ENCODE assay signal across 8 mouse cellular contexts in genomic region chr1:74332930-74333329, GRCm38 (mm10). TPM values are rescaled to one million over a fixed set of nuclear protein-coding genes. Genes with fewer than 3 reads are reported as not detected.
DNase-seq lines count a peak whose midpoint lies in the region; ATAC-seq and TF ChIP-seq lines count a peak whose summit lies in the region.

No protein-coding gene starts in this region.

- intact Hi-C loops in heart, postnatal 14 days (cut with DNase I): loop anchor here (2.0 kb wide), 1 partner anchor 24 kb away; no protein-coding TSS in a partner anchor
- intact Hi-C loops in left cerebral cortex, postnatal 14 days (cut with DNase I): no loop called here

- peak overlapping the region; percentile 83 for H3K4me2 ChIP-seq in heart, embryonic 14.5 days (ENCODE audit: low read length)
- H3K4me2 ChIP-seq in limb, embryonic 13.5 days (replicated peaks): peak overlapping the region; percentile 90
- peak overlapping the region; percentile 73 for H3K4me2 ChIP-seq in stomach, postnatal 0 days (replicated peaks; ENCODE audit: low read depth)

- peaks cover 28 to 55% of the 10 kb centered on the region in 2 experiments for H3K4me1 ChIP-seq in heart, embryonic 14.5 days (ENCODE audit: control insufficient read depth in 2 of 2, insufficient read depth in 2 of 2, low read length in 2 of 2)
- H3K4me1 ChIP-seq in G1E (ENCODE audit: insufficient read depth, low read depth, low read length): peaks cover 36% of the 10 kb centered on the region
- peaks cover 51% of the 10 kb centered on the region for H3K4me1 ChIP-seq in forebrain, embryonic 10.5 days
- H3K4me1 ChIP-seq in limb, embryonic 13.5 days: peaks cover 37% of the 10 kb centered on the region
- no peaks in the 10 kb centered on the region for H3K4me1 ChIP-seq in stomach, postnatal 0 days (replicated peaks; ENCODE audit: control insufficient read depth, insufficient read depth)

- no peaks in the 10 kb centered on the region for H3K27me3 ChIP-seq in heart, embryonic 14.5 days (ENCODE audit: control insufficient read depth, insufficient read depth, low read length)
- peaks cover 38% of the 10 kb centered on the region for H3K27me3 ChIP-seq in G1E (ENCODE audit: insufficient read depth, low read length)
- 0 out of 2 replicates have a peak, but pooled peaks cover 3% of the 10 kb centered on the region for H3K27me3 ChIP-seq in forebrain, embryonic 10.5 days (ENCODE audit: poor library complexity, severe bottlenecking)
- H3K27me3 ChIP-seq in limb, embryonic 13.5 days: no peaks in the 10 kb centered on the region
- H3K27me3 ChIP-seq in stomach, postnatal 0 days (ENCODE audit: control insufficient read depth, insufficient read depth, low read length): no peaks in the 10 kb centered on the region

- H3K36me3 ChIP-seq in heart, embryonic 14.5 days (ENCODE audit: control insufficient read depth, insufficient read depth, low read length): peaks cover 4% of the 10 kb centered on the region; the same call in 1 of the 2 replicates
- H3K36me3 ChIP-seq in G1E (replicated peaks): no peaks in the 10 kb centered on the region
- 0 out of 2 replicates have a peak, but pooled peaks cover 4% of the 10 kb centered on the region for H3K36me3 ChIP-seq in forebrain, embryonic 10.5 days (replicated peaks)
- no peaks in the 10 kb centered on the region for H3K36me3 ChIP-seq in limb, embryonic 13.5 days
- no peaks in the 10 kb centered on the region for H3K36me3 ChIP-seq in stomach, postnatal 0 days (ENCODE audit: control insufficient read depth, insufficient read depth, low read length)

- TF ChIP-seq CTCF in G1E (IDR thresholded peaks at IDR 0.05; ENCODE audit: low read depth, low read length): no peak
- TF ChIP-seq CTCF in stomach, postnatal 0 days (IDR thresholded peaks at IDR 0.05; ENCODE audit: low read depth): no peak

- no peak for TF ChIP-seq EP300 in stomach, postnatal 0 days (optimal IDR thresholded peaks at IDR 0.05)

- no peak for DNase-seq in heart, postnatal 14 days
- DNase-seq in G1E (ENCODE audit: low spot score): no peak
- no peak for DNase-seq in forebrain, embryonic 10.5 days (ENCODE audit: extremely low spot score, low spot score)
- DNase-seq in stomach, postnatal 0 days (ENCODE audit: low spot score): no peak
- no peak for DNase-seq in left cerebral cortex, postnatal 14 days (ENCODE audit: low spot score in 2 of 2)
- DNase-seq in gastrocnemius, postnatal 4 days (ENCODE audit: low spot score in 2 of 2): no peak

- peak overlapping the region; percentile 62 to 76 for H3K27ac ChIP-seq in heart, embryonic 14.5 days (replicated peaks in 1 of 2; ENCODE audit: control insufficient read depth in 1 of 2, insufficient read depth in 1 of 2, low read depth in 2 of 2, low read length in 2 of 2)
- peak overlapping the region; percentile 86 for H3K27ac ChIP-seq in forebrain, embryonic 10.5 days
- H3K27ac ChIP-seq in limb, embryonic 13.5 days: peak overlapping the region; percentile 66; the same call in 1 of the 2 replicates
- H3K27ac ChIP-seq in stomach, postnatal 0 days (replicated peaks): peak overlapping the region; percentile 73

- H3K9ac ChIP-seq in heart, embryonic 14.5 days (ENCODE audit: low read length): peak overlapping the region; percentile 71
- peak overlapping the region; percentile 68 for H3K9ac ChIP-seq in limb, embryonic 13.5 days
- peak overlapping the region; percentile 47 for H3K9ac ChIP-seq in stomach, postnatal 0 days (ENCODE audit: low read length)

- no peak for ATAC-seq in heart, embryonic 14.5 days (ENCODE audit: insufficient number of reproducible peaks, insufficient read depth, low FRiP score, low read depth)
- no peak for ATAC-seq in G1E (ENCODE audit: extremely low read depth, insufficient number of reproducible peaks, low FRiP score, poor library complexity, severe bottlenecking)
- peak; percentile 2; the same call in 1 of the 2 replicates for ATAC-seq in limb, embryonic 13.5 days (ENCODE audit: low FRiP score, low read depth)
- no peak for ATAC-seq in stomach, postnatal 0 days (ENCODE audit: low FRiP score, low TSS enrichment)

- H3K9me3 ChIP-seq in heart, embryonic 14.5 days (ENCODE audit: control insufficient read depth, low read length): no peaks in the 10 kb centered on the region
- no peaks in the 10 kb centered on the region for H3K9me3 ChIP-seq in G1E (replicated peaks)
- H3K9me3 ChIP-seq in forebrain, embryonic 10.5 days: no peaks in the 10 kb centered on the region
- no peaks in the 10 kb centered on the region for H3K9me3 ChIP-seq in limb, embryonic 13.5 days
- H3K9me3 ChIP-seq in stomach, postnatal 0 days (ENCODE audit: control insufficient read depth, low read length): no peaks in the 10 kb centered on the region

- 3% methylated on average over 9 of the region's 9 CpGs for WGBS in heart, embryonic 14.5 days
- 2% methylated on average over 9 of the region's 9 CpGs for WGBS in forebrain, embryonic 10.5 days
- 5% methylated on average over 9 of the region's 9 CpGs for WGBS in limb, embryonic 13.5 days
- 6% methylated on average over 9 of the region's 9 CpGs for WGBS in stomach, postnatal 0 days

- peak overlapping the region; percentile 44 to 54 for H3K4me3 ChIP-seq in heart, embryonic 14.5 days (ENCODE audit: control insufficient read depth in 1 of 2, insufficient read depth in 1 of 2, low read depth in 1 of 2, low read length in 2 of 2)
- H3K4me3 ChIP-seq in G1E (ENCODE audit: low read depth, low read length): peak overlapping the region; percentile 69; the same call in 1 of the 2 replicates
- peak overlapping the region; percentile 60 for H3K4me3 ChIP-seq in forebrain, embryonic 10.5 days
- peak overlapping the region; percentile 58 for H3K4me3 ChIP-seq in limb, embryonic 13.5 days
- H3K4me3 ChIP-seq in stomach, postnatal 0 days (ENCODE audit: low read depth, low read length): peak overlapping the region; percentile 51

RNA-seq across cellular contexts. Expression of gene Tmbim1, which starts 27.5 kb away (rescaled TPM):
- 39.1 and 40.5 TPM in 2 replicates for polyA plus RNA-seq in heart, embryonic 14.5 days (2014; fragmentation: Nextera tagmentation; extraction: Ambion mirVana)
- total RNA-seq in heart, postnatal 14 days (2021): 10 to 100 TPM; 34.6 to 39.4 TPM
- total RNA-seq in G1E (2014; fragmentation: Nextera tagmentation) (18.7 and 19.8 TPM in 2 replicates), G1E (2017) (19.7 and 26.0 TPM in 2 replicates)
- polyA plus RNA-seq in G1E (2012): 110 and 115 TPM in 2 replicates
- polyA plus RNA-seq in forebrain, embryonic 10.5 days (2016; fragmentation: Nextera tagmentation; extraction: Ambion mirVana): 8.1 and 8.3 TPM in 2 replicates
- 30.6 and 31.7 TPM in 2 replicates for polyA plus RNA-seq in limb, embryonic 13.5 days (2015; fragmentation: Nextera tagmentation; extraction: Ambion mirVana)
- polyA plus RNA-seq in stomach, postnatal 0 days (2015; fragmentation: Nextera tagmentation; extraction: Ambion mirVana): 109 and 118 TPM in 2 replicates
- 10 to 100 TPM; 16.3 to 17.8 TPM for total RNA-seq in left cerebral cortex, postnatal 14 days (2021)
- total RNA-seq in gastrocnemius, postnatal 4 days (2021): 10 to 100 TPM; 63.2 to 68.6 TPM

RNA-seq across cellular contexts. Expression of gene Catip, which starts 29.0 kb away (rescaled TPM):
- 0.34 and 0.55 TPM in 2 replicates for polyA plus RNA-seq in heart, embryonic 14.5 days (2014; fragmentation: Nextera tagmentation; extraction: Ambion mirVana)
- under 1 TPM; 0.12 to 0.67 TPM for total RNA-seq in heart, postnatal 14 days (2021)
- not detected in 2 replicates for total RNA-seq in G1E (2014; fragmentation: Nextera tagmentation)
- total RNA-seq in G1E (2017): 0.27 TPM in 1 of 2 replicates, not detected in the other
- polyA plus RNA-seq in G1E (2012): not detected in 2 replicates
- 0.12 and 0.34 TPM in 2 replicates for polyA plus RNA-seq in forebrain, embryonic 10.5 days (2016; fragmentation: Nextera tagmentation; extraction: Ambion mirVana)
- polyA plus RNA-seq in limb, embryonic 13.5 days (2015; fragmentation: Nextera tagmentation; extraction: Ambion mirVana): 1.2 and 1.5 TPM in 2 replicates
- polyA plus RNA-seq in stomach, postnatal 0 days (2015; fragmentation: Nextera tagmentation; extraction: Ambion mirVana): 0.50 and 0.73 TPM in 2 replicates
- 1 to 10 TPM in 1 of 2 experiments, under 1 TPM in 1; 0.75 to 1.9 TPM for total RNA-seq in left cerebral cortex, postnatal 14 days (2021)
- under 1 TPM; 0.23 to 0.25 TPM for total RNA-seq in gastrocnemius, postnatal 4 days (2021)

RNA-seq across cellular contexts. Expression of gene Slc11a1, which starts 42.1 kb away (rescaled TPM):
- 4.4 and 4.9 TPM in 2 replicates for polyA plus RNA-seq in heart, embryonic 14.5 days (2014; fragmentation: Nextera tagmentation; extraction: Ambion mirVana)
- 1 to 10 TPM; 2.7 to 4.1 TPM for total RNA-seq in heart, postnatal 14 days (2021)
- total RNA-seq in G1E (2014; fragmentation: Nextera tagmentation) (not detected in 2 replicates), G1E (2017) (0.23 and 0.60 TPM in 2 replicates)
- not detected in 2 replicates for polyA plus RNA-seq in G1E (2012)
- polyA plus RNA-seq in forebrain, embryonic 10.5 days (2016; fragmentation: Nextera tagmentation; extraction: Ambion mirVana): 2.7 and 2.9 TPM in 2 replicates
- polyA plus RNA-seq in limb, embryonic 13.5 days (2015; fragmentation: Nextera tagmentation; extraction: Ambion mirVana): 2.4 and 2.9 TPM in 2 replicates
- 3.0 and 3.8 TPM in 2 replicates for polyA plus RNA-seq in stomach, postnatal 0 days (2015; fragmentation: Nextera tagmentation; extraction: Ambion mirVana)
- 1 to 10 TPM; 3.4 to 4.3 TPM for total RNA-seq in left cerebral cortex, postnatal 14 days (2021)
- 1 to 10 TPM; 4.5 to 4.6 TPM for total RNA-seq in gastrocnemius, postnatal 4 days (2021)

RNA-seq across cellular contexts. Expression of gene Pnkd, which starts 48.2 kb away (rescaled TPM):
- polyA plus RNA-seq in heart, embryonic 14.5 days (2014; fragmentation: Nextera tagmentation; extraction: Ambion mirVana): 320 and 338 TPM in 2 replicates
- 100 to 1,000 TPM; 190 to 191 TPM for total RNA-seq in heart, postnatal 14 days (2021)
- total RNA-seq in G1E (2014; fragmentation: Nextera tagmentation) (27.7 and 58.4 TPM in 2 replicates), G1E (2017) (30.5 and 37.9 TPM in 2 replicates)
- polyA plus RNA-seq in G1E (2012): 186 and 219 TPM in 2 replicates
- 99.7 and 101 TPM in 2 replicates for polyA plus RNA-seq in forebrain, embryonic 10.5 days (2016; fragmentation: Nextera tagmentation; extraction: Ambion mirVana)
- 108 and 112 TPM in 2 replicates for polyA plus RNA-seq in limb, embryonic 13.5 days (2015; fragmentation: Nextera tagmentation; extraction: Ambion mirVana)
- polyA plus RNA-seq in stomach, postnatal 0 days (2015; fragmentation: Nextera tagmentation; extraction: Ambion mirVana): 84.8 and 88.2 TPM in 2 replicates
- total RNA-seq in left cerebral cortex, postnatal 14 days (2021): 100 to 1,000 TPM; 118 to 134 TPM
- total RNA-seq in gastrocnemius, postnatal 4 days (2021): 10 to 100 TPM; 83.8 to 91.1 TPM

RNA-seq across cellular contexts. Expression of gene Aamp, which starts 48.4 kb away (rescaled TPM):
- polyA plus RNA-seq in heart, embryonic 14.5 days (2014; fragmentation: Nextera tagmentation; extraction: Ambion mirVana): 180 and 187 TPM in 2 replicates
- 10 to 100 TPM; 95.5 to 98.9 TPM for total RNA-seq in heart, postnatal 14 days (2021)
- total RNA-seq in G1E (2014; fragmentation: Nextera tagmentation) (54.8 and 63.5 TPM in 2 replicates), G1E (2017) (127 and 129 TPM in 2 replicates)
- 250 and 265 TPM in 2 replicates for polyA plus RNA-seq in G1E (2012)
- polyA plus RNA-seq in forebrain, embryonic 10.5 days (2016; fragmentation: Nextera tagmentation; extraction: Ambion mirVana): 245 and 246 TPM in 2 replicates
- 220 and 232 TPM in 2 replicates for polyA plus RNA-seq in limb, embryonic 13.5 days (2015; fragmentation: Nextera tagmentation; extraction: Ambion mirVana)
- polyA plus RNA-seq in stomach, postnatal 0 days (2015; fragmentation: Nextera tagmentation; extraction: Ambion mirVana): 154 and 157 TPM in 2 replicates
- total RNA-seq in left cerebral cortex, postnatal 14 days (2021): 100 to 1,000 TPM; 135 to 137 TPM
- 100 to 1,000 TPM; 113 to 117 TPM for total RNA-seq in gastrocnemius, postnatal 4 days (2021)
